Mouse (Mus musculus): Measurements from ENCODE around the gene Dennd4b. TPM values are rescaled to one million over a fixed set of nuclear protein-coding genes. Genes with fewer than 3 reads are reported as not detected.
"Not testable (repeated sequence)": the region's sequence is repeated elsewhere in the genome, so short reads cannot be mapped to it uniquely, and the experiment has no call there.

Gene Dennd4b
- polyA plus RNA-seq, 1 experiment from 2014 or later, result 6.8 TPM

- no peak overlapping the region for H3K4me3 ChIP-seq
- WGBS, result 91% methylated on average over 16 of the region's 16 CpGs
- H3K27ac ChIP-seq, result no peak overlapping the region
- H3K27me3 ChIP-seq (replicated peaks), result no peaks in the 10 kb centered on the region
- H3K36me3 ChIP-seq, result peaks cover 40% of the 10 kb centered on the region
- H3K4me2 ChIP-seq (replicated peaks), result no peak overlapping the region
- no peaks in the 10 kb centered on the region for H3K9me3 ChIP-seq
- no peak for ATAC-seq (ENCODE audit: low FRiP score, low read depth)
- peaks cover 9% of the 10 kb centered on the region for H3K4me1 ChIP-seq
- H3K9ac ChIP-seq, result no peak overlapping the region
Measured at GRCm38 (mm10) chr3:90268971-90269370, 4.0 kb downstream of the Dennd4b start.

GRCm38 (mm10) chr3:90270784-90271183 is 5.8 kb downstream of the Dennd4b start:
- Histone ChIP-seq H3K27me3 (replicated peaks) (no peaks in the 10 kb centered on the region), H3K36me3 (peaks cover 46% of the 10 kb centered on the region), H3K9ac (no peak overlapping the region), H3K9me3 (no peaks in the 10 kb centered on the region), H3K4me3 (no peak overlapping the region), H3K4me1 (peaks cover 9% of the 10 kb centered on the region), H3K4me2 (replicated peaks) (no peak overlapping the region), H3K27ac (no peak overlapping the region)
- WGBS, result 94% methylated on average over 8 of the region's 8 CpGs
- ATAC-seq (ENCODE audit: low FRiP score, low read depth), result no peak

DNA sequence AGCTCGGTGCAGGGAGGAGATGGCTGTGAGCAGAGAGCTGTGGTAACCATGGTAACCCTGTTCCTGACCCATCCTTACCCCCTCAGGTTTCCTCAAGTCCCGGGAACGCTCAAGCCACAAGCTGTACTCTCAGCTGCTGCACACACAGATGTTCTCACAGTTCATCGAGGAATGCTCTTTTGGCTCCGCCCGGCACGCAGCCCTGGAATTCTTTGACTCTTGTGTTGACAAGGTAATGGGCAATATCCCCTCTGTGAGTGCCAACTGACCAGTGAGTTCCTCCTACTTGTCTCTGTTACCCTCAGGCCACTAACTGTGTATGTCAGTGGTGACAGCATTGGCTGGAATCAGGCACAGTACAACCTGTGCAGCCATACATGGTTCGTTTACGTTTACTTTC is 7.2 kb downstream of the Dennd4b start:
- no peaks in the 10 kb centered on the region for H3K9me3 ChIP-seq
- WGBS, result 71% methylated on average over 9 of the region's 9 CpGs
- H3K27ac ChIP-seq, result no peak overlapping the region
- no peak overlapping the region for H3K4me3 ChIP-seq
- H3K36me3 ChIP-seq, result peaks cover 58% of the 10 kb centered on the region
- H3K4me1 ChIP-seq, result no peaks in the 10 kb centered on the region
- ATAC-seq (ENCODE audit: low FRiP score, low read depth), result no peak
- H3K9ac ChIP-seq, result no peak overlapping the region
- no peak overlapping the region for H3K4me2 ChIP-seq (replicated peaks)
- H3K27me3 ChIP-seq (replicated peaks), result no peaks in the 10 kb centered on the region

GRCm38 (mm10) chr3:90273855-90274254 is 8.9 kb downstream of the Dennd4b start:
- Histone ChIP-seq H3K4me1 (no peaks in the 10 kb centered on the region), H3K27me3 (replicated peaks) (no peaks in the 10 kb centered on the region), H3K4me3 (no peak overlapping the region), H3K27ac (no peak overlapping the region), H3K36me3 (peaks cover 73% of the 10 kb centered on the region), H3K9ac (no peak overlapping the region), H3K4me2 (replicated peaks) (no peak overlapping the region), H3K9me3 (no peaks in the 10 kb centered on the region)
- 92% methylated on average over 22 of the region's 22 CpGs for WGBS
- no peak for ATAC-seq (ENCODE audit: low FRiP score, low read depth)

DNA sequence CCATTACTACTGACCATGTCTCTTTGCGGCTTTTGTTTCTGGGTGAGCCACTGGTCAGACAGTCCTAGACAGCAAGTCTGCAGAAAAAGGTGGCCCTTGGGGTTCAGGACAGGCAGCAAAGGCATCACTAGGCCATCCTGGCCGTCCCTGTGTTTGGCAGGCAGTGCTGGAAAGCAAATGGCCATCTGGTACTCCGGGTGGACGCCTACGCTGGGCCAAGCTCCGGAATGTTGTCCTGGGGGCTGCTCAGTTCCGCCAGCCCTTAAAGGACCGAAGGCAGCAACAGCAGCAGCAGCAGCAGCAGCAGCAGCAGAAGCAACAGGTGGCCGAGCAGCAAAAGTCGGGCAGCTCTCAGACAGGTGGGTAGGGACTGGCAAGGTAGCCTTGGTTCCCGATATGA is 10.3 kb downstream of the Dennd4b start:
- Histone ChIP-seq H3K36me3 (peaks cover 79% of the 10 kb centered on the region), H3K27me3 (replicated peaks) (no peaks in the 10 kb centered on the region), H3K27ac (no peak overlapping the region), H3K4me1 (no peaks in the 10 kb centered on the region), H3K4me2 (replicated peaks) (no peak overlapping the region), H3K9ac (no peak overlapping the region), H3K9me3 (no peaks in the 10 kb centered on the region), H3K4me3 (no peak overlapping the region)
- WGBS, result 92% methylated on average over 11 of the region's 11 CpGs
- ATAC-seq (ENCODE audit: low FRiP score, low read depth), result no peak

DNA sequence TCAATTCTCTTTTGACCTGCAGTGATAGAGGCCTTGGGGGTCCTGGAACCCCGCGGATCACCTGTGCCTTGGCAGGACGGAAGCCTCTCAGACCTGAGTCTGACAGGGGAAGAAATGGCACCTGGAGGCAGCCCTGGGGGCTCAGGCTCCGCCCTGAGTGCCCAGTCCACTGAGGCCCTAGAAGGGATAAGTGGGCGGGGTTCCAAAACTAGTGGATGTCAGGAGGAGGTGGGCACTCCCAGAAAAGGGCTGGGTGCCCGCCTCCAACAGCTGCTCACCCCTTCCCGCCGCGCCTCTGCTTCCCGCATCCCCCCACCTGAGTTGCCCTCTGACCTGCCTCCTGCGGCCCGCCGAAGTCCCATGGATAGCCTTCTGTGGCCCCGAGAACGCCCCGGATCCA is 11.9 kb downstream of the Dennd4b start:
- 44% methylated on average over 16 of the region's 16 CpGs for WGBS
- no peak overlapping the region for H3K27ac ChIP-seq
- H3K27me3 ChIP-seq (replicated peaks), result no peaks in the 10 kb centered on the region
- no peak overlapping the region for H3K4me2 ChIP-seq (replicated peaks)
- no peak for ATAC-seq (ENCODE audit: low FRiP score, low read depth)
- no peaks in the 10 kb centered on the region for H3K9me3 ChIP-seq
- no peak overlapping the region for H3K9ac ChIP-seq
- no peaks in the 10 kb centered on the region for H3K4me1 ChIP-seq
- H3K4me3 ChIP-seq, result no peak overlapping the region
- peaks cover 75% of the 10 kb centered on the region for H3K36me3 ChIP-seq

- Histone ChIP-seq H3K4me1 (no peaks in the 10 kb centered on the region), H3K36me3 (peaks cover 66% of the 10 kb centered on the region), H3K27ac (no peak overlapping the region), H3K4me2 (replicated peaks) (no peak overlapping the region), H3K9me3 (no peaks in the 10 kb centered on the region), H3K4me3 (no peak overlapping the region), H3K27me3 (replicated peaks) (no peaks in the 10 kb centered on the region), H3K9ac (no peak overlapping the region)
- 91% methylated on average over 9 of the region's 9 CpGs for WGBS
- ATAC-seq (ENCODE audit: low FRiP score, low read depth), result no peak
Measured at GRCm38 (mm10) chr3:90277793-90278192, 12.8 kb downstream of the Dennd4b start.

- no peaks in the 10 kb centered on the region for H3K4me1 ChIP-seq
- H3K9me3 ChIP-seq, result no peaks in the 10 kb centered on the region
- no peaks in the 10 kb centered on the region for H3K27me3 ChIP-seq (replicated peaks)
- H3K9ac ChIP-seq, result no peak overlapping the region
- H3K36me3 ChIP-seq, result peaks cover 63% of the 10 kb centered on the region
- H3K4me3 ChIP-seq, result no peak overlapping the region
- 98% methylated on average over 10 of the region's 10 CpGs for WGBS
- H3K4me2 ChIP-seq (replicated peaks), result no peak overlapping the region
- ATAC-seq (ENCODE audit: low FRiP score, low read depth), result no peak
- no peak overlapping the region for H3K27ac ChIP-seq
Measured at GRCm38 (mm10) chr3:90278211-90278610, 13.2 kb downstream of the Dennd4b start.

DNA sequence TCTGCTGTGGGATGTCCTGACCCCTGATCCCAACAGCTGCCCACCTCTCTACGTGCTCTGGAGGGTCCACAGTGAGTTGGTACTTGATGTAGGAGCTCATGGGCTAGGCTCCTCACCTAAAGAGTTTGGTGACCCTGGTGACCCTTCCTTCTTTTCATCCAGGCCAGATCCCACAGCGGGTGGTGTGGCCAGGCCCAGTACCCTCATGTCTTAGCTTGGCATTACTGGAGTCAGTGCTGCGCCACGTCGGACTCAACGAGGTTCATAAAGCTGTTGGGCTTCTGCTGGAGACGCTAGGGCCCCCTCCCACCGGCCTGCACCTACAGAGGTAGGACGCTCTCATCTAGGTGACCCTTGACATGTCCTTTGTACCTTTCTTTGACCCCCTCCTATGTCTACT is 14.2 kb downstream of the Dennd4b start:
- H3K9ac ChIP-seq, result no peak overlapping the region
- no peak overlapping the region for H3K4me2 ChIP-seq (replicated peaks)
- no peak overlapping the region for H3K4me3 ChIP-seq
- no peaks in the 10 kb centered on the region for H3K27me3 ChIP-seq (replicated peaks)
- ATAC-seq (ENCODE audit: low FRiP score, low read depth), result no peak
- H3K9me3 ChIP-seq, result no peaks in the 10 kb centered on the region
- 92% methylated on average over 9 of the region's 9 CpGs for WGBS
- H3K4me1 ChIP-seq, result no peaks in the 10 kb centered on the region
- peaks cover 56% of the 10 kb centered on the region for H3K36me3 ChIP-seq
- no peak overlapping the region for H3K27ac ChIP-seq

DNA sequence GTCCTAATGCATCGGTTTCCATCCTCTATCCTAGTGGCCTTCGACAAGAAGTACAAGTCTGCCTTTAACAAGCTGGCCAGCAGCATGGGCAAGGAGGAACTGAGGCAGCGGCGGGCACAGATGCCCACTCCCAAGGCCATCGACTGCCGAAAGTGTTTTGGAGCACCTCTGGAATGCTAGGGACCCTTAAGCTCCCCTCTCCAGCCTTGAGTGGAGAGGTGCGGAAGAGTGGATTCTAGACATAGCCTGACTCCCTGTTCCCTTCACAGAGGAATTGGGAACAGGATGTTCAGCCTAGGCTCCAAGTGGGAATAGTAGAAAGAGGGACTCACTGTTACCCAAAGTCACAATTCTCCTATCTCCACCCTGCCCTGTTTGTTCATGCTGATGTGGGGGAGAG is 14.8 kb downstream of the Dennd4b start:
- H3K36me3 ChIP-seq, result peaks cover 56% of the 10 kb centered on the region
- no peak overlapping the region for H3K4me3 ChIP-seq
- H3K27me3 ChIP-seq (replicated peaks), result no peaks in the 10 kb centered on the region
- WGBS, result 96% methylated on average over 7 of the region's 7 CpGs
- ATAC-seq (ENCODE audit: low FRiP score, low read depth), result no peak
- H3K27ac ChIP-seq, result no peak overlapping the region
- no peaks in the 10 kb centered on the region for H3K9me3 ChIP-seq
- H3K4me2 ChIP-seq (replicated peaks), result no peak overlapping the region
- H3K4me1 ChIP-seq, result no peaks in the 10 kb centered on the region
- H3K9ac ChIP-seq, result no peak overlapping the region

GRCm38 (mm10) chr3:90280708-90281107 is 15.7 kb downstream of the Dennd4b start:
- no peak overlapping the region for H3K9ac ChIP-seq
- peaks cover 50% of the 10 kb centered on the region for H3K36me3 ChIP-seq
- no peaks in the 10 kb centered on the region for H3K27me3 ChIP-seq (replicated peaks)

DNA sequence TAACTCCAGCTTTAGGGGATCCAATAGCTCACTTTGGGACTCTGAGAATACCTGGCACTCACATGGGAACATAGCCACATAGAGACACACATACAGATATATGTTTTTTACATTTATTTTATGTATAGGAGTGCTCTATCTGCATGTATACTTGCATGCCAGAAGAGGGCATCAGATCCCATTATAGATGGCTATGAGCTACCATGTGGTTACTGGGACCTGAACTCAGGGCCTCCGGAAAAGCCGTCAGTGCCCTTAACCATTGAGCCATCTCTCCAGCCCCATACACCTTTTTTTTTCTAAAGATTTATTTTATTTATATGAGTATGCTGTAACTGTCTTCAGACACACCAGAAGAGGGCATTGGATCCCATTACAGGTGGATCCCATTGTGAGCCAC is 19.2 kb downstream of the Dennd4b start:
- Histone ChIP-seq H3K27ac (no peak overlapping the region), H3K27me3 (replicated peaks) (no peaks in the 10 kb centered on the region), H3K4me1 (no peaks in the 10 kb centered on the region), H3K9me3 (no peaks in the 10 kb centered on the region), H3K4me3 (no peak overlapping the region), H3K36me3 (peaks cover 19% of the 10 kb centered on the region), H3K9ac (no peak overlapping the region), H3K4me2 (replicated peaks) (no peak overlapping the region)
- ATAC-seq (ENCODE audit: low FRiP score, low read depth), result no peak
- WGBS, result 100% methylated on average over 2 of the region's 2 CpGs

More at GRCm38 (mm10) chr3:90280708-90281107, 15.7 kb downstream of the Dennd4b start:
- no peak for ATAC-seq (ENCODE audit: low FRiP score, low read depth)
- Histone ChIP-seq H3K4me1 (no peaks in the 10 kb centered on the region), H3K27ac (no peak overlapping the region), H3K9me3 (no peaks in the 10 kb centered on the region), H3K4me3 (no peak overlapping the region), H3K4me2 (replicated peaks) (no peak overlapping the region)
- WGBS, result 87% methylated on average over 9 of the region's 9 CpGs

DNA sequence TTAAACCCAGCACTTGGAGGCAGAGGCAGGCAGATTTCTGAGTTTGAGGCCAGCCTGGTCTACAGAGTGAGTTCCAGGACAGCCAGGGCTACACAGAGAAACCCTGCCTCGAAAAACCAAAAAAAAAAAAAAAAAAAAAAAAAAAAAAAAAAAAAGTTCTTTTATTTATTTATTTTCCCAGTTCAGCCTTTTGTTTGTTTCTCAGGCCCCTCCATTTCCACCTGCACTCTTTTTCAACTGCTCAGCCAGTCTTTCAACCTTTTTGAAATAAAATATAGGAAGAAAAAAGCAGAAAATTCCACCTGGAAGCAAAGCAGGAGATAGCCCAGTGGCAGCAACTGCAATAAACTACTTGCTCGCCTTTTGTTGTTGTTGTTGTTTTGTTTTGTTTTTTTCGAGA is 24.4 kb downstream of the Dennd4b start:
- H3K4me3 ChIP-seq; ATAC-seq (ENCODE audit: low FRiP score, low read depth); H3K9me3 ChIP-seq; H3K36me3 ChIP-seq; H3K27me3 ChIP-seq (replicated peaks); H3K9ac ChIP-seq; H3K27ac ChIP-seq; H3K4me1 ChIP-seq; H3K4me2 ChIP-seq (replicated peaks): not testable (repeated sequence)
- 65% methylated on average over 3 of the region's 3 CpGs for whole genome bisulfite sequencing
